Mouse (Mus musculus) MEL (cell line): ENCODE measurements at regions not wholly inside any gene's neighbourhood (a gene's known extent, or its start where the extent isn't known, plus 50 kb on each side); places are given as distances from the start of the nearest gene placed in this dataset.

Source experiments
- DNase-seq: peaks from one replicate; pipeline ENCODE4 v3.0.0; 2011; ENCODE audit warnings: low read depth, low spot score
- H3K27ac ChIP-seq: 2 replicates; pipeline ENCODE4 v1.5.1; 2012; ENCODE audit warnings: low read depth, mild to moderate bottlenecking, control low read depth, low read length, moderate library complexity; ENCODE audit not compliant: control insufficient read depth
- H3K27me3 ChIP-seq, 2 experiments: fragments of 150-350 bp in 1 of 2; sonication (generic) in 1 of 2; 2 replicates each; pipeline ENCODE4 v1.6.1; 2012; ENCODE audit warnings: low read length in 2 of 2, mild to moderate bottlenecking in 2 of 2, improper control_type of control experiment in 1 of 2, moderate library complexity in 1 of 2; ENCODE audit not compliant: insufficient read depth in 2 of 2, control insufficient read depth in 1 of 2
- H3K36me3 ChIP-seq, 2 experiments: 2 replicates each; pipeline ENCODE4 v1.6.1; 2012 to 2014; ENCODE audit warnings: low read length in 2 of 2, improper control_type of control experiment in 1 of 2, inconsistent platforms in 1 of 2, mild to moderate bottlenecking in 1 of 2; ENCODE audit not compliant: insufficient read depth in 2 of 2, control insufficient read depth in 1 of 2
- H3K4me1 ChIP-seq, 2 experiments: fragments of 150-350 bp in 1 of 2; sonication (generic) in 1 of 2; 2 replicates each; pipeline ENCODE4 v1.6.1; 2012; ENCODE audit warnings: low read length in 2 of 2, improper control_type of control experiment in 1 of 2, mild to moderate bottlenecking in 1 of 2; ENCODE audit not compliant: insufficient read depth in 2 of 2, control insufficient read depth in 1 of 2
- H3K4me3 ChIP-seq, 2 experiments: fragments of 150-350 bp in 1 of 2; sonication (generic) in 1 of 2; 2 replicates each; pipeline ENCODE4 v1.5.1; 2012; ENCODE audit warnings: low read depth in 2 of 2, low read length in 2 of 2, mild to moderate bottlenecking in 2 of 2, moderate library complexity in 2 of 2, control low read depth in 1 of 2, improper control_type of control experiment in 1 of 2; ENCODE audit not compliant: control insufficient read depth in 1 of 2, insufficient read depth in 1 of 2
- H3K79me2 ChIP-seq: 2 replicates; pipeline ENCODE4 v1.6.1; 2012; ENCODE audit warnings: mild to moderate bottlenecking, low read length, moderate library complexity; ENCODE audit not compliant: control insufficient read depth, poor library complexity, insufficient read depth
- H3K9ac ChIP-seq: 2 replicates; pipeline ENCODE4 v1.6.1; 2012; ENCODE audit warnings: low read depth, mild to moderate bottlenecking, control low read depth, low read length, moderate library complexity; ENCODE audit not compliant: control insufficient read depth, poor library complexity, severe bottlenecking
- H3K9me3 ChIP-seq: fragments of 150-350 bp; sonication (generic); replicated peaks from 2 replicates; pipeline ENCODE4 v1.6.1; 2012; ENCODE audit warnings: mild to moderate bottlenecking, low read length, improper control_type of control experiment, moderate library complexity; ENCODE audit not compliant: insufficient read depth
- CHD1 ChIP-seq: IDR thresholded peaks from 2 replicates; pipeline ENCODE4 v1.6.1; 2012; ENCODE audit warnings: low read depth, mild to moderate bottlenecking, inconsistent platforms, low read length, improper control_type of control experiment
- CHD2 ChIP-seq: IDR thresholded peaks from 2 replicates; pipeline ENCODE4 v1.6.1; 2011; ENCODE audit warnings: low read length, improper control_type of control experiment
- CTCF ChIP-seq, 3 experiments: IDR thresholded peaks in 2 of 3; conservative IDR thresholded peaks in 1 of 3; 2 replicates each; pipeline ENCODE4 v1.5.1; 2011 to 2012; ENCODE audit warnings: low read length in 3 of 3, low read depth in 2 of 3, mild to moderate bottlenecking in 2 of 3, improper control_type of control experiment in 1 of 3, inconsistent platforms in 1 of 3, mixed read lengths in 1 of 3, moderate library complexity in 1 of 3; ENCODE audit not compliant: control insufficient read depth in 1 of 3, insufficient read depth in 1 of 3, poor library complexity in 1 of 3, severe bottlenecking in 1 of 3
- ELF1 ChIP-seq: IDR thresholded peaks from 2 replicates; pipeline ENCODE4 v1.6.1; 2014; ENCODE audit warnings: low read depth, mild to moderate bottlenecking, inconsistent platforms, low read length, improper control_type of control experiment, moderate library complexity
- ETS1 ChIP-seq: IDR thresholded peaks from 2 replicates; pipeline ENCODE4 v1.6.1; 2012; ENCODE audit warnings: low read depth, mild to moderate bottlenecking, inconsistent platforms, low read length, improper control_type of control experiment, moderate library complexity
- GABPA ChIP-seq: IDR thresholded peaks from 2 replicates; pipeline ENCODE4 v1.6.1; 2012; ENCODE audit warnings: low read depth, mild to moderate bottlenecking, inconsistent platforms, low read length, improper control_type of control experiment, moderate library complexity
- JUND ChIP-seq: IDR thresholded peaks from 2 replicates; pipeline ENCODE4 v1.6.1; 2011; ENCODE audit warnings: low read depth, mild to moderate bottlenecking, improper control_type of control experiment, low read length
- MAX ChIP-seq: IDR thresholded peaks from 2 replicates; pipeline ENCODE4 v1.6.1; 2011; ENCODE audit warnings: low read length, improper control_type of control experiment
- MEF2A ChIP-seq: IDR thresholded peaks from 2 replicates; pipeline ENCODE4 v1.6.1; 2014; ENCODE audit warnings: low read depth, mild to moderate bottlenecking, inconsistent platforms, low read length, improper control_type of control experiment; ENCODE audit not compliant: poor library complexity, insufficient replicate concordance, severe bottlenecking; ENCODE audit errors: extremely low read depth
- MYB ChIP-seq: IDR thresholded peaks from 2 replicates; pipeline ENCODE4 v1.6.1; 2011; ENCODE audit warnings: mild to moderate bottlenecking, low read depth, low read length, improper control_type of control experiment
- NELFE ChIP-seq: IDR thresholded peaks from 2 replicates; pipeline ENCODE4 v1.6.1; 2011; ENCODE audit warnings: low read depth, low read length, improper control_type of control experiment
- RAD21 ChIP-seq: IDR thresholded peaks from 2 replicates; pipeline ENCODE4 v1.6.1; 2011; ENCODE audit warnings: mild to moderate bottlenecking, low read depth, low read length, improper control_type of control experiment
- RCOR1 ChIP-seq: IDR thresholded peaks from 2 replicates; pipeline ENCODE4 v1.6.1; 2012; ENCODE audit warnings: low read depth, mild to moderate bottlenecking, inconsistent platforms, low read length, improper control_type of control experiment
- SIN3A ChIP-seq: IDR thresholded peaks from 2 replicates; pipeline ENCODE4 v1.6.1; 2012; ENCODE audit warnings: low read length, improper control_type of control experiment, inconsistent platforms
- SMC3 ChIP-seq: IDR thresholded peaks from 2 replicates; pipeline ENCODE4 v1.6.1; 2011; ENCODE audit warnings: low read depth, low read length, improper control_type of control experiment
- TBP ChIP-seq: IDR thresholded peaks from 2 replicates; pipeline ENCODE4 v1.8.0; 2011; ENCODE audit warnings: low read depth, low read length, improper control_type of control experiment
- TCF12 ChIP-seq: IDR thresholded peaks from 2 replicates; pipeline ENCODE4 v1.6.1; 2014; ENCODE audit warnings: low read depth, mild to moderate bottlenecking, inconsistent platforms, low read length, improper control_type of control experiment, moderate library complexity
- UBTF ChIP-seq: IDR thresholded peaks from 2 replicates; pipeline ENCODE4 v1.6.1; 2012; ENCODE audit warnings: low read depth, mild to moderate bottlenecking, inconsistent platforms, low read length, improper control_type of control experiment, moderate library complexity, borderline replicate concordance; ENCODE audit not compliant: insufficient read depth
- USF1 ChIP-seq: IDR thresholded peaks from 2 replicates; pipeline ENCODE4 v1.6.1; 2014; ENCODE audit warnings: low read depth, mild to moderate bottlenecking, inconsistent platforms, low read length, improper control_type of control experiment, moderate library complexity
- USF2 ChIP-seq, 2 experiments: IDR thresholded peaks; 2 replicates each; pipeline ENCODE4 v1.6.1; 2011 to 2012; ENCODE audit warnings: improper control_type of control experiment in 2 of 2, low read length in 2 of 2, borderline replicate concordance in 1 of 2, inconsistent platforms in 1 of 2, low read depth in 1 of 2, mild to moderate bottlenecking in 1 of 2; ENCODE audit not compliant: insufficient read depth in 1 of 2
- ZMIZ1 ChIP-seq: IDR thresholded peaks from 2 replicates; pipeline ENCODE4 v1.6.1; 2012; ENCODE audit warnings: low read depth, mild to moderate bottlenecking, inconsistent platforms, low read length, improper control_type of control experiment, moderate library complexity

- TF ChIP-seq SIN3A, result no peak
Observed at GRCm38 (mm10) chr2:123532946-123533791, 556.6 kb upstream of the Sema6d start (continued).

DNA sequence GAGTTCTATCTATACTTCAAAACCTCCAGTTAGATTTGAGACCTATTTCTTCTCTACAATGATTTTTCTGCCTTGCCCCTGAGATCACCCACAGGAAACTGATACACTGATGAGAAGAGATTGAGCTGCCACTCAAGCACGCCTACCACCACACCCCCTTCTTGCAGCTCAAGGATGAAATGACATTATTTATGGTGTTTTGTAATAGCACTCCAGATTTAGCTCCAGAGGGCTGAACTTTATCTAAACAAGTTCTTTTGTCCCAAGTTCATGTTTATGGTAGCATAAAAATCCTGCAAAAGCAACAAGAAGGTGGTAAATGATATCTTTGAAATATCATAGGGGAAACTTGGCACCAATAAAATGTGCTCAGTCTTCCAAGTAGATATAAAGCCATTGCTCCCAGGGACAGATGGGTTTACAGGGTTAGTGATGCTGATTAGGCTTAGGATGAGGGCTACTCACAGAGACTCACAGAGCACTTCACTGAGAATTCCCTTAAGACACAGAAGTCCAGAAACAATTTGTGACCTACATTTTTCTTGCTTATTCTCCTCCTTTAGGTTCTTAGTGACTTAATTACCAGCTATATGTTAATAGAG lies 538.4 kb upstream of the Sema6d start:
- Histone ChIP-seq H3K9ac (no peak overlapping the region), H3K27ac (no peak overlapping the region), H3K27me3 (no peaks in the 10 kb centered on the region), H3K4me3 (no peak overlapping the region), H3K36me3 (no peaks in the 10 kb centered on the region), H3K79me2 (no peaks in the 10 kb centered on the region), H3K9me3 (no peaks in the 10 kb centered on the region), H3K4me1 (no peaks in the 10 kb centered on the region)
- DNase-seq, result no peak
- TF ChIP-seq USF1 (no peak), MEF2A (no peak), CTCF (IDR thresholded peaks at IDR 0.05 in 2 of 3, conservative IDR thresholded peaks at IDR 0.05 in 1 of 3; ENCODE audit: control insufficient read depth in 1 of 3, insufficient read depth in 1 of 3, low read depth in 2 of 3, low read length in 3 of 3, poor library complexity in 1 of 3, severe bottlenecking in 1 of 3) (no peak), TBP (no peak), USF2 (IDR thresholded peaks at IDR 0.05; ENCODE audit: borderline replicate concordance in 1 of 2, insufficient read depth in 1 of 2, low read depth in 1 of 2, low read length in 2 of 2) (no peak), TCF12 (no peak), ZMIZ1 (no peak), GABPA (no peak), MYB (no peak), SMC3 (no peak), CHD1 (no peak), RCOR1 (no peak), RAD21 (no peak), UBTF (no peak), CHD2 (no peak), ETS1 (no peak), NELFE (no peak), MAX (no peak), ELF1 (no peak), JUND (no peak)
